Mouse (Mus musculus) MEL (cell line): Measurements from ENCODE around the gene Ten1.

Source experiments
- CTCF ChIP-seq, 3 experiments: IDR thresholded peaks in 2 of 3; conservative IDR thresholded peaks in 1 of 3; 2 replicates each; pipeline ENCODE4 v1.5.1; 2011 to 2012; ENCODE audit warnings: low read length in 3 of 3, low read depth in 2 of 3, mild to moderate bottlenecking in 2 of 3, improper control_type of control experiment in 1 of 3, inconsistent platforms in 1 of 3, mixed read lengths in 1 of 3, moderate library complexity in 1 of 3; ENCODE audit not compliant: control insufficient read depth in 1 of 3, insufficient read depth in 1 of 3, poor library complexity in 1 of 3, severe bottlenecking in 1 of 3
- EP300 ChIP-seq, 2 experiments: IDR thresholded peaks; 2 replicates each; pipeline ENCODE4 v1.6.1; 2011; ENCODE audit warnings: improper control_type of control experiment in 2 of 2, low read length in 2 of 2, low read depth in 1 of 2, mild to moderate bottlenecking in 1 of 2
- GATA1 ChIP-seq: IDR thresholded peaks from 2 replicates; pipeline ENCODE4 v1.6.1; 2011; ENCODE audit warnings: low read depth, low read length, improper control_type of control experiment
- HCFC1 ChIP-seq: IDR thresholded peaks from 2 replicates; pipeline ENCODE4 v1.6.1; 2012; ENCODE audit warnings: low read depth, mild to moderate bottlenecking, inconsistent platforms, low read length, improper control_type of control experiment, moderate library complexity
- MEF2A ChIP-seq: IDR thresholded peaks from 2 replicates; pipeline ENCODE4 v1.6.1; 2014; ENCODE audit warnings: low read depth, mild to moderate bottlenecking, inconsistent platforms, low read length, improper control_type of control experiment; ENCODE audit not compliant: poor library complexity, insufficient replicate concordance, severe bottlenecking; ENCODE audit errors: extremely low read depth
- MYB ChIP-seq: IDR thresholded peaks from 2 replicates; pipeline ENCODE4 v1.6.1; 2011; ENCODE audit warnings: mild to moderate bottlenecking, low read depth, low read length, improper control_type of control experiment
- MYC ChIP-seq: IDR thresholded peaks from 2 replicates; pipeline ENCODE4 v1.6.1; 2011; ENCODE audit warnings: low read depth, mild to moderate bottlenecking, low read length, improper control_type of control experiment, moderate library complexity

DNA sequence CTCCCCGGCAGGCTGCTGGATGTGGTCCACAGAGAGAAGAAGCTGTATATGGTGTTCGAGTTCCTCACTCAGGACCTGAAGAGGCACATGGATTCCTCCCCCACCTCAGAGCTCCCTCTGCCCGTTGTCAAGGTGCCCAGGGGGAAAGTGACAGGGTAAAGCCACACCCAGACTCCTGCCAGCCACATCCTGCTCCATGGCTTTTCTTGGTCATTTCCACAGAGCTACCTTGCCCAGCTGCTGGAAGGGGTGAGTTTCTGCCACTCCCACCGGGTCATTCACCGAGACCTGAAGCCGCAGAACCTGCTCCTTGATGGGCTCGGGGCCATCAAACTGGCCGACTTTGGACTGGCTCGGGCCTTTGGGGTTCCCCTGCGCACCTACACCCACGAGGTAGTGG lies 17.9 kb downstream of the Ten1 start:
- TF ChIP-seq EP300 (IDR thresholded peaks at IDR 0.05; ENCODE audit: low read depth in 1 of 2, low read length in 2 of 2) (no peak), MYC (no peak), GATA1 (no peak), MEF2A (no peak), HCFC1 (no peak), CTCF (IDR thresholded peaks at IDR 0.05 in 2 of 3, conservative IDR thresholded peaks at IDR 0.05 in 1 of 3; ENCODE audit: control insufficient read depth in 1 of 3, insufficient read depth in 1 of 3, low read depth in 2 of 3, low read length in 3 of 3, poor library complexity in 1 of 3, severe bottlenecking in 1 of 3) (no peak), MYB (no peak)
